Mouse (Mus musculus): ENCODE data around the gene Pla2g4e.

GRCm38 (mm10) chr2:120169382-120169781 is 75.8 kb downstream of the Pla2g4e start:
- TF ChIP-seq POLR2A (IDR thresholded peaks at IDR 0.05; ENCODE audit: low read depth, low read length) (no peak), CTCF (conservative IDR thresholded peaks at IDR 0.05; ENCODE audit: insufficient read depth, insufficient read length, low read depth, low read length) (0 out of 2 replicates have a peak, but pooled peaks have one; percentile 1)

Measured in kidney, adult 2 months (tissue).